Mouse (Mus musculus): ENCODE measurements at regions not wholly inside any gene's neighbourhood (a gene's known extent, or its start where the extent isn't known, plus 50 kb on each side); places are given as distances from the start of the nearest gene placed in this dataset.

- DNase-seq (ENCODE audit: inconsistent ontology term): no peak
These were observed 303.8 kb downstream of the Gadd45g start for GRCm38 (mm10) chr13:52150281-52150680.

- no peak for DNase-seq (ENCODE audit: inconsistent ontology term)
These were observed 305.3 kb downstream of the Gadd45g start for GRCm38 (mm10) chr13:52151777-52152176.

GRCm38 (mm10) chr13:52152221-52152620 is 305.7 kb downstream of the Gadd45g start:
- no peak for DNase-seq (ENCODE audit: inconsistent ontology term)

- DNase-seq (ENCODE audit: inconsistent ontology term): no peak
These were observed 306.6 kb downstream of the Gadd45g start for GRCm38 (mm10) chr13:52153030-52153429.

- peak; percentile 24 for DNase-seq (ENCODE audit: inconsistent ontology term)
These were observed 307.1 kb downstream of the Gadd45g start for GRCm38 (mm10) chr13:52153576-52153975.

- peak; percentile 36 for DNase-seq (ENCODE audit: inconsistent ontology term)
These were observed 307.8 kb downstream of the Gadd45g start for GRCm38 (mm10) chr13:52154111-52154843.

GRCm38 (mm10) chr13:52154844-52155587 is 308.5 kb downstream of the Gadd45g start:
- DNase-seq (ENCODE audit: inconsistent ontology term): peak; percentile 76

- DNase-seq (ENCODE audit: inconsistent ontology term): no peak
These were observed 309.2 kb downstream of the Gadd45g start for GRCm38 (mm10) chr13:52155588-52156086.

GRCm38 (mm10) chr13:52162676-52163075 is 316.2 kb downstream of the Gadd45g start:
- no peak for DNase-seq (ENCODE audit: inconsistent ontology term)

- no peak for DNase-seq (ENCODE audit: inconsistent ontology term)
These were observed 319.1 kb downstream of the Gadd45g start for GRCm38 (mm10) chr13:52165531-52165930.

GRCm38 (mm10) chr13:52167968-52168367 is 321.5 kb downstream of the Gadd45g start:
- no peak for DNase-seq (ENCODE audit: inconsistent ontology term)

GRCm38 (mm10) chr13:52172706-52173346 is 326.3 kb downstream of the Gadd45g start:
- no peak for DNase-seq (ENCODE audit: inconsistent ontology term)

GRCm38 (mm10) chr13:52175665-52176064 is 329.2 kb downstream of the Gadd45g start:
- DNase-seq (ENCODE audit: inconsistent ontology term): peak; percentile 89

GRCm38 (mm10) chr13:52179977-52180376 is 333.5 kb downstream of the Gadd45g start:
- no peak for DNase-seq (ENCODE audit: inconsistent ontology term)

GRCm38 (mm10) chr13:52183635-52184034 is 337.2 kb downstream of the Gadd45g start:
- no peak for DNase-seq (ENCODE audit: inconsistent ontology term)

GRCm38 (mm10) chr13:52185574-52185973 is 339.1 kb downstream of the Gadd45g start:
- DNase-seq (ENCODE audit: inconsistent ontology term): no peak

GRCm38 (mm10) chr13:52187841-52188604 is 341.5 kb downstream of the Gadd45g start:
- peak; percentile 32 for DNase-seq (ENCODE audit: inconsistent ontology term)

GRCm38 (mm10) chr13:52188605-52189003 is 342.1 kb downstream of the Gadd45g start:
- peak; percentile 47 for DNase-seq (ENCODE audit: inconsistent ontology term)

GRCm38 (mm10) chr13:52189382-52189923 is 341.6 kb downstream of the Diras2 start:
- no peak for DNase-seq (ENCODE audit: inconsistent ontology term)

GRCm38 (mm10) chr13:52190256-52190655 is 340.8 kb downstream of the Diras2 start:
- no peak for DNase-seq (ENCODE audit: inconsistent ontology term)

Data from Muller cell, postnatal 12 days (primary cell).